Mouse (Mus musculus) olfactory bulb, adult 2 months (tissue): ENCODE measurements around the gene Rpe. TPM values are rescaled to one million over a fixed set of nuclear protein-coding genes. Genes with fewer than 3 reads are reported as not detected.

Source experiments
- H3K27ac ChIP-seq: fragments of 200-500 bp; 2 replicates; pipeline ENCODE4 v1.5.1; 2012; ENCODE audit warnings: low read depth, low read length; ENCODE audit not compliant: insufficient read depth
- H3K4me1 ChIP-seq: fragments of 200-500 bp; 2 replicates; pipeline ENCODE4 v1.6.1; 2012; ENCODE audit warnings: low read length; ENCODE audit not compliant: control insufficient read depth, insufficient read depth
- H3K4me3 ChIP-seq: fragments of 200-500 bp; 2 replicates; pipeline ENCODE4 v1.5.1; 2012; ENCODE audit warnings: mild to moderate bottlenecking, low read depth, low read length, moderate library complexity; ENCODE audit not compliant: insufficient read depth
- CTCF ChIP-seq: fragments of 200-500 bp; IDR thresholded peaks from 2 replicates; pipeline ENCODE4 v1.5.1; 2012; ENCODE audit warnings: low read depth, mild to moderate bottlenecking, low read length, moderate library complexity; ENCODE audit not compliant: insufficient read depth
- POLR2A ChIP-seq: fragments of 200-500 bp; IDR thresholded peaks from 2 replicates; pipeline ENCODE4 v1.6.1; 2012; ENCODE audit warnings: mild to moderate bottlenecking, low read depth, low read length, moderate library complexity; ENCODE audit not compliant: insufficient read depth
- WGBS: fragments of 180-500 bp; shearing (Covaris S2); methylation state at CpG from one replicate; pipeline ENCODE4 v1.1.7; 2018; 5-methylcytosine and 5-hydroxymethylcytosine counted together
- polyA plus RNA-seq: library from polyadenylated mRNA; stranded (reverse); fragments of >200 nt; gene quantifications from 2 replicates; pipeline ENCODE4 v1.2.4, GENCODE M21; 2012; ENCODE audit warnings: low replicate concordance; ENCODE audit not compliant: missing spikeins, insufficient read depth, insufficient read length

Gene Rpe
- not detected in 2 replicates for polyA plus RNA-seq

GRCm38 (mm10) chr1:66700693-66701575, at the start of gene Rpe:
TSS of gene Rpe (plus strand) at chr1:66700831.
- peaks cover 2% of the 10 kb centered on the region; the same call in 1 of the 2 replicates for H3K4me1 ChIP-seq

GRCm38 (mm10) chr1:66655119-66655746, 45.4 kb upstream of the Rpe start:
- TF ChIP-seq POLR2A (no peak), CTCF (no peak)
- peaks cover 2% of the 10 kb centered on the region for H3K4me1 ChIP-seq
- WGBS = 20% methylated on average over 4 of the region's 4 CpGs
- H3K27ac ChIP-seq = no peak overlapping the region
- no peak overlapping the region for H3K4me3 ChIP-seq

More at GRCm38 (mm10) chr1:66700693-66701575, at the start of gene Rpe:
- peak; percentile 84 for TF ChIP-seq POLR2A
- no peak for TF ChIP-seq CTCF
- Histone ChIP-seq H3K4me3 (peak within 1 kb of the TSS; percentile 76), H3K27ac (peak within 1 kb of the TSS; percentile 24; the same call in 1 of the 2 replicates)
- under 1% methylated on average over 73 of the region's 73 CpGs for WGBS

GRCm38 (mm10) chr1:66655747-66656119, 44.9 kb upstream of the Rpe start:
- Histone ChIP-seq H3K4me1 (peaks cover 2% of the 10 kb centered on the region), H3K27ac (no peak overlapping the region), H3K4me3 (no peak overlapping the region)
- TF ChIP-seq POLR2A (no peak), CTCF (no peak)

GRCm38 (mm10) chr1:66671475-66671874, 29.2 kb upstream of the Rpe start:
- H3K4me3 ChIP-seq = no peak overlapping the region
- no peaks in the 10 kb centered on the region for H3K4me1 ChIP-seq
- TF ChIP-seq CTCF (no peak), POLR2A (no peak)
- H3K27ac ChIP-seq = no peak overlapping the region
- 77% methylated on average over 7 of the region's 7 CpGs for WGBS

- H3K4me3 ChIP-seq = no peak overlapping the region
- WGBS = 83% methylated on average over 7 of the region's 7 CpGs
- H3K4me1 ChIP-seq = no peaks in the 10 kb centered on the region
- TF ChIP-seq POLR2A (no peak), CTCF (no peak)
- no peak overlapping the region for H3K27ac ChIP-seq
These were observed 27.8 kb upstream of the Rpe start for GRCm38 (mm10) chr1:66672812-66673211.

GRCm38 (mm10) chr1:66677928-66678327, 22.7 kb upstream of the Rpe start:
- H3K27ac ChIP-seq = no peak overlapping the region
- H3K4me3 ChIP-seq = no peak overlapping the region
- H3K4me1 ChIP-seq = no peaks in the 10 kb centered on the region
- 64% methylated on average over 14 of the region's 14 CpGs for WGBS
- TF ChIP-seq POLR2A (no peak), CTCF (no peak)

GRCm38 (mm10) chr1:66678662-66679061, 22.0 kb upstream of the Rpe start:
- no peak for TF ChIP-seq POLR2A
- no peak for TF ChIP-seq CTCF

GRCm38 (mm10) chr1:66682974-66683373, 17.7 kb upstream of the Rpe start:
- TF ChIP-seq POLR2A = no peak
- no peak for TF ChIP-seq CTCF
- H3K27ac ChIP-seq = no peak overlapping the region
- 94% methylated on average over 5 of the region's 5 CpGs for WGBS
- H3K4me3 ChIP-seq = no peak overlapping the region
- no peaks in the 10 kb centered on the region for H3K4me1 ChIP-seq

More at GRCm38 (mm10) chr1:66678662-66679061, 22.0 kb upstream of the Rpe start:
- WGBS = 8% methylated on average over 2 of the region's 2 CpGs
- H3K4me1 ChIP-seq = no peaks in the 10 kb centered on the region
- H3K27ac ChIP-seq = no peak overlapping the region
- no peak overlapping the region for H3K4me3 ChIP-seq

GRCm38 (mm10) chr1:66691772-66692171, 8.9 kb upstream of the Rpe start:
- Histone ChIP-seq H3K4me3 (no peak overlapping the region), H3K4me1 (no peaks in the 10 kb centered on the region), H3K27ac (no peak overlapping the region)
- TF ChIP-seq POLR2A (no peak), CTCF (no peak)
- 45% methylated on average over 3 of the region's 3 CpGs for WGBS
